Mouse (Mus musculus): ENCODE results near the gene 1110065P20Rik.
A peak's percentile ranks its signal among the peaks of the same experiment; 100 is the strongest.

1110065P20Rik gene

GRCm38 (mm10) chr4:124850933-124851658, at the start of gene 1110065P20Rik:
1110065P20Rik (minus strand) TSS chr4:124851196.
- DNase-seq (ENCODE audit: inconsistent age in 2 of 2, low spot score in 1 of 2) = peak; percentile 91 to 95

- DNase-seq (ENCODE audit: inconsistent age in 2 of 2, low spot score in 1 of 2) = no peak
Observed at GRCm38 (mm10) chr4:124899906-124900305, 48.9 kb upstream of the 1110065P20Rik start.

GRCm38 (mm10) chr4:124898428-124898827, 47.4 kb upstream of the 1110065P20Rik start:
- DNase-seq (ENCODE audit: inconsistent age in 2 of 2, low spot score in 1 of 2) = no peak

- DNase-seq (ENCODE audit: inconsistent age in 2 of 2, low spot score in 1 of 2) = peak; percentile 27 to 58
Observed at GRCm38 (mm10) chr4:124894508-124895428, 43.8 kb upstream of the 1110065P20Rik start.

- no peak for DNase-seq (ENCODE audit: inconsistent age in 2 of 2, low spot score in 1 of 2)
Observed at GRCm38 (mm10) chr4:124893769-124894168, 42.8 kb upstream of the 1110065P20Rik start.

GRCm38 (mm10) chr4:124890831-124891230, 39.8 kb upstream of the 1110065P20Rik start:
- DNase-seq (ENCODE audit: inconsistent age in 2 of 2, low spot score in 1 of 2) = no peak

- no peak for DNase-seq (ENCODE audit: inconsistent age in 2 of 2, low spot score in 1 of 2)
Observed at GRCm38 (mm10) chr4:124889935-124890334, 38.9 kb upstream of the 1110065P20Rik start.

GRCm38 (mm10) chr4:124888702-124889101, 37.7 kb upstream of the 1110065P20Rik start:
- DNase-seq (ENCODE audit: inconsistent age in 2 of 2, low spot score in 1 of 2) = no peak

GRCm38 (mm10) chr4:124882151-124882729, 31.2 kb upstream of the 1110065P20Rik start:
- DNase-seq (ENCODE audit: inconsistent age in 2 of 2, low spot score in 1 of 2) = peak; percentile 46 to 75

GRCm38 (mm10) chr4:124881341-124881908, 30.4 kb upstream of the 1110065P20Rik start:
- DNase-seq (ENCODE audit: inconsistent age in 2 of 2, low spot score in 1 of 2) = peak; percentile 43 to 67

- no peak for DNase-seq (ENCODE audit: inconsistent age in 2 of 2, low spot score in 1 of 2)
Observed at GRCm38 (mm10) chr4:124880599-124880998, 29.6 kb upstream of the 1110065P20Rik start, which contains the start of gene Epha10. Epha10 (plus strand) TSS chr4:124880899.

- DNase-seq (ENCODE audit: inconsistent age in 2 of 2, low spot score in 1 of 2) = no peak
Observed at GRCm38 (mm10) chr4:124872719-124873118, 21.7 kb upstream of the 1110065P20Rik start.

GRCm38 (mm10) chr4:124861283-124862188, 10.5 kb upstream of the 1110065P20Rik start, which contains the start of gene Maneal:
Maneal (minus strand) TSS chr4:124862171.
- peak in 1 of 2 experiments; percentile 30 for DNase-seq (ENCODE audit: inconsistent age in 2 of 2, low spot score in 1 of 2)

- DNase-seq (ENCODE audit: inconsistent age in 2 of 2, low spot score in 1 of 2) = peak; percentile 81 to 92
Observed at GRCm38 (mm10) chr4:124860446-124860845, 9.4 kb upstream of the 1110065P20Rik start.

- peak; percentile 87 to 94 for DNase-seq (ENCODE audit: inconsistent age in 2 of 2, low spot score in 1 of 2)
Observed at GRCm38 (mm10) chr4:124858370-124858769, 7.4 kb upstream of the 1110065P20Rik start.

GRCm38 (mm10) chr4:124856294-124856693, 5.3 kb upstream of the 1110065P20Rik start:
- DNase-seq (ENCODE audit: inconsistent age in 2 of 2, low spot score in 1 of 2) = no peak

- DNase-seq (ENCODE audit: inconsistent age in 2 of 2, low spot score in 1 of 2) = peak; percentile 96 to 98
Observed at GRCm38 (mm10) chr4:124850261-124850913, 609 bp downstream of the 1110065P20Rik start, which contains the start of gene Yrdc. Yrdc (plus strand) TSS chr4:124850679.

GRCm38 (mm10) chr4:124849631-124850260, 1.2 kb downstream of the 1110065P20Rik start:
- DNase-seq (ENCODE audit: inconsistent age in 2 of 2, low spot score in 1 of 2) = peak; percentile 64 to 79

GRCm38 (mm10) chr4:124847573-124847972, 3.4 kb downstream of the 1110065P20Rik start:
- DNase-seq (ENCODE audit: inconsistent age in 2 of 2, low spot score in 1 of 2) = peak; percentile 80 to 94
